Comparison of ENCODE assay signal across 20 mouse cellular contexts in genomic region chr5:54062079-54062478, GRCm38 (mm10).
DNase-seq lines count a peak whose midpoint lies in the region; ATAC-seq and TF ChIP-seq lines count a peak whose summit lies in the region.
"Had no signal": no experiment of that assay in that cellular context is flagged by ENCODE, and none has a peak within 500 bp of the region (broad histone marks: within the 10 kb centered on the region; RNA-seq: fewer than 3 reads in every experiment).

No protein-coding gene starts in this region.

- no peak for TF ChIP-seq CTCF in kidney, adult 2 months (conservative IDR thresholded peaks at IDR 0.05; ENCODE audit: insufficient read depth, insufficient read length, low read depth, low read length)
- no peak for TF ChIP-seq CTCF in layer of hippocampus, adult 2 months (conservative IDR thresholded peaks at IDR 0.05)
- TF ChIP-seq CTCF in olfactory bulb, adult 2 months (IDR thresholded peaks at IDR 0.05; ENCODE audit: insufficient read depth, low read depth, low read length), result no peak

- no peaks in the 10 kb centered on the region for H3K4me1 ChIP-seq in kidney, adult 2 months (ENCODE audit: control insufficient read depth, insufficient read depth, low read length)
- peaks cover 31% of the 10 kb centered on the region for H3K4me1 ChIP-seq in megakaryocyte, embryonic 14.5 days
- peaks cover 6% of the 10 kb centered on the region; the same call in 1 of the 2 replicates for H3K4me1 ChIP-seq in olfactory bulb, adult 2 months (ENCODE audit: control insufficient read depth, insufficient read depth, low read length)
- H3K4me1 ChIP-seq in midbrain, embryonic 16.5 days (ENCODE audit: control insufficient read depth, insufficient read depth, low read length), result no peaks in the 10 kb centered on the region
- H3K4me1 ChIP-seq: forebrain, embryonic 12.5 days; hindbrain, embryonic 13.5 days; limb, embryonic 12.5 days; stomach, embryonic 15.5 days had no signal

- H3K36me3 ChIP-seq in kidney, adult 2 months (ENCODE audit: control insufficient read depth, insufficient read depth, low read length), result no peaks in the 10 kb centered on the region; the same call in 1 of the 2 replicates
- peaks cover 32% of the 10 kb centered on the region for H3K36me3 ChIP-seq in megakaryocyte, embryonic 14.5 days (replicated peaks; ENCODE audit: low read length)
- no peaks in the 10 kb centered on the region for H3K36me3 ChIP-seq in midbrain, embryonic 16.5 days (ENCODE audit: control insufficient read depth, insufficient read depth, low read length)
- H3K36me3 ChIP-seq: forebrain, embryonic 12.5 days; hindbrain, embryonic 13.5 days; limb, embryonic 12.5 days; stomach, embryonic 15.5 days had no signal

- 0 out of 2 replicates have a peak, but pooled peaks cover 5% of the 10 kb centered on the region for H3K9me3 ChIP-seq in megakaryocyte, embryonic 14.5 days
- no peaks in the 10 kb centered on the region for H3K9me3 ChIP-seq in midbrain, embryonic 16.5 days (replicated peaks; ENCODE audit: control insufficient read depth, low read length, poor library complexity, severe bottlenecking)
- H3K9me3 ChIP-seq: forebrain, embryonic 12.5 days; heart, embryonic 12.5 days; hindbrain, embryonic 13.5 days; limb, embryonic 12.5 days; liver, embryonic 12.5 days; stomach, embryonic 15.5 days had no signal

- no peaks in the 10 kb centered on the region for H3K27me3 ChIP-seq in kidney, adult 2 months (replicated peaks; ENCODE audit: control insufficient read depth, insufficient read depth, low read length)
- H3K27me3 ChIP-seq in megakaryocyte, embryonic 14.5 days (replicated peaks), result no peaks in the 10 kb centered on the region
- H3K27me3 ChIP-seq in midbrain, embryonic 16.5 days (ENCODE audit: control insufficient read depth, insufficient read depth, low read depth, low read length), result no peaks in the 10 kb centered on the region
- H3K27me3 ChIP-seq: forebrain, embryonic 12.5 days; heart, embryonic 12.5 days; hindbrain, embryonic 13.5 days; limb, embryonic 12.5 days; liver, embryonic 12.5 days; stomach, embryonic 15.5 days had no signal

- peak; percentile 10 for DNase-seq in kidney, adult 2 months
- DNase-seq in kidney, adult 11 months, result no peak
- DNase-seq in layer of hippocampus, adult 2 months (ENCODE audit: low spot score in 2 of 2), result peak; percentile 70 to 83
- DNase-seq: B cell, adult 2 months; cerebellum, adult 8-10 months; heart, postnatal 14 days; kidney, adult 9 months; lung, adult 2 months; thymus, adult 2 months had no signal

- no peak overlapping the region for H3K4me2 ChIP-seq in midbrain, embryonic 16.5 days (ENCODE audit: low read length)
- H3K4me2 ChIP-seq: forebrain, embryonic 12.5 days; heart, embryonic 12.5 days; hindbrain, embryonic 13.5 days; limb, embryonic 12.5 days; liver, embryonic 12.5 days; stomach, embryonic 15.5 days had no signal

- ATAC-seq in megakaryocyte, adult 5-6 weeks (ENCODE audit: poor library complexity, severe bottlenecking), result no peak
- ATAC-seq in midbrain, embryonic 16.5 days, result no peak
- ATAC-seq: inflammation-experienced regulatory T-cells, adult 6 months; liver, embryonic 12.5 days had no signal

- no peak overlapping the region for H3K4me3 ChIP-seq in kidney, adult 2 months (ENCODE audit: insufficient read depth, low read depth, low read length)
- H3K4me3 ChIP-seq in megakaryocyte, embryonic 14.5 days (replicated peaks), result peak overlapping the region; percentile 34
- no peak overlapping the region; the same call in 1 of the 2 replicates for H3K4me3 ChIP-seq in layer of hippocampus, adult 2 months
- H3K4me3 ChIP-seq in olfactory bulb, adult 2 months (ENCODE audit: insufficient read depth, low read depth, low read length), result no peak overlapping the region
- H3K4me3 ChIP-seq in midbrain, embryonic 16.5 days (ENCODE audit: low read depth, low read length), result no peak overlapping the region
- H3K4me3 ChIP-seq: forebrain, embryonic 12.5 days; heart, embryonic 12.5 days; hindbrain, embryonic 13.5 days; limb, embryonic 12.5 days; liver, embryonic 12.5 days; stomach, embryonic 15.5 days had no signal

- TF ChIP-seq POLR2A in kidney, adult 2 months (IDR thresholded peaks at IDR 0.05; ENCODE audit: low read depth, low read length), result no peak
- no peak for TF ChIP-seq POLR2A in olfactory bulb, adult 2 months (IDR thresholded peaks at IDR 0.05; ENCODE audit: insufficient read depth, low read depth, low read length)

- H3K27ac ChIP-seq in kidney, adult 2 months (ENCODE audit: insufficient read depth, low read depth, low read length), result no peak overlapping the region
- H3K27ac ChIP-seq in layer of hippocampus, adult 2 months, result peak overlapping the region; percentile 79
- peak overlapping the region; percentile 66; the same call in 1 of the 2 replicates for H3K27ac ChIP-seq in olfactory bulb, adult 2 months (ENCODE audit: insufficient read depth, low read depth, low read length)
- H3K27ac ChIP-seq in midbrain, embryonic 16.5 days (ENCODE audit: low read length), result no peak overlapping the region
- H3K27ac ChIP-seq: forebrain, embryonic 12.5 days; hindbrain, embryonic 13.5 days; limb, embryonic 12.5 days; liver, embryonic 12.5 days; stomach, embryonic 15.5 days had no signal

- H3K9ac ChIP-seq in midbrain, embryonic 16.5 days (ENCODE audit: low read depth, low read length), result no peak overlapping the region
- H3K9ac ChIP-seq: forebrain, embryonic 12.5 days; heart, embryonic 12.5 days; hindbrain, embryonic 13.5 days; limb, embryonic 12.5 days; liver, embryonic 12.5 days; stomach, embryonic 15.5 days had no signal

- 53% methylated on average over 7 of the region's 7 CpGs for WGBS in kidney, adult 2 months
- WGBS in olfactory bulb, adult 2 months, result 57% methylated on average over 7 of the region's 7 CpGs
- WGBS in midbrain, embryonic 16.5 days, result 76% methylated on average over 7 of the region's 7 CpGs

Comparison
In these comparisons a context has a peak if more than half of its experiments do, and no peak if none do; other contexts are left out.
1. H3K27ac ChIP-seq: peak in layer of hippocampus, adult 2 months (single experiment) and olfactory bulb, adult 2 months (single experiment); none in kidney, adult 2 months (single experiment) and midbrain, embryonic 16.5 days (single experiment).